Mouse (Mus musculus) kidney, adult 8-10 months (tissue): ENCODE measurements around the gene Gm9821.

ENCODE experiments used
- DNase-seq, 2 experiments: peaks; one replicate each; pipeline ENCODE4 v3.0.0; 2022

The Gm9821 gene

GRCm38 (mm10) chr2:91949411-91950274 is 4.1 kb downstream of the Gm9821 start:
- DNase-seq, result peak; percentile 78 to 83

- DNase-seq, result no peak
Measured at GRCm38 (mm10) chr2:91950275-91951085, 5.0 kb downstream of the Gm9821 start.

- peak; percentile 74 to 84 for DNase-seq
Measured at GRCm38 (mm10) chr2:91953825-91954224, 8.3 kb downstream of the Gm9821 start.

- no peak for DNase-seq
Measured at GRCm38 (mm10) chr2:91955121-91955591, 9.7 kb downstream of the Gm9821 start.

- DNase-seq, result no peak
Measured at GRCm38 (mm10) chr2:91955875-91956274, 10.4 kb downstream of the Gm9821 start.

GRCm38 (mm10) chr2:91957096-91957495 is 11.6 kb downstream of the Gm9821 start:
- no peak for DNase-seq

- DNase-seq, result no peak
Measured at GRCm38 (mm10) chr2:91958049-91958448, 12.5 kb downstream of the Gm9821 start.

- no peak for DNase-seq
Measured at GRCm38 (mm10) chr2:91958701-91959457, 13.4 kb downstream of the Gm9821 start.

GRCm38 (mm10) chr2:91959544-91960410 is 14.3 kb downstream of the Gm9821 start:
- no peak for DNase-seq

GRCm38 (mm10) chr2:91960459-91960858 is 15.0 kb downstream of the Gm9821 start:
- DNase-seq, result no peak

- peak; percentile 57 to 76 for DNase-seq
Measured at GRCm38 (mm10) chr2:91961901-91962761, 16.6 kb downstream of the Gm9821 start.

GRCm38 (mm10) chr2:91962864-91963401 is 17.4 kb downstream of the Gm9821 start:
- DNase-seq, result no peak

- DNase-seq, result peak; percentile 94 to 96
Measured at GRCm38 (mm10) chr2:91963443-91963932, 18.0 kb downstream of the Gm9821 start.

GRCm38 (mm10) chr2:91964610-91965204 is 19.2 kb downstream of the Gm9821 start:
- no peak for DNase-seq

- peak; percentile 73 to 74 for DNase-seq
Measured at GRCm38 (mm10) chr2:91965417-91965816, 19.9 kb downstream of the Gm9821 start.

GRCm38 (mm10) chr2:91966367-91966766 is 20.9 kb downstream of the Gm9821 start:
- DNase-seq, result no peak

- DNase-seq, result peak in 1 of 2 experiments; percentile 43
Measured at GRCm38 (mm10) chr2:91967962-91968361, 22.5 kb downstream of the Gm9821 start.

GRCm38 (mm10) chr2:91971231-91972097 is 26.0 kb downstream of the Gm9821 start:
- no peak for DNase-seq

GRCm38 (mm10) chr2:91972121-91972566 is 26.6 kb downstream of the Gm9821 start:
- no peak for DNase-seq
